Mouse (Mus musculus): ENCODE results near the gene Elovl4. TPM values are rescaled to one million over a fixed set of nuclear protein-coding genes. Genes with fewer than 3 reads are reported as not detected.

The Elovl4 gene
- 0.26 and 2.7 TPM in 2 replicates for polyA plus RNA-seq (2012; rRNA removed; ENCODE audit: low replicate concordance)

GRCm38 (mm10) chr9:83805977-83806815, at the start of gene Elovl4:
Gene Elovl4, minus strand, starts transcription at chr9:83806277.

GRCm38 (mm10) chr9:83833811-83834747, 28.0 kb upstream of the Elovl4 start, which contains the start of gene Ttk:
Gene Ttk, plus strand, starts transcription at chr9:83834689.

Other genes with a start within 250 kb of the Elovl4 start
- 0.17 and 0.86 TPM in 2 replicates for gene Ttk, start 28.4 kb upstream of the Elovl4 start, polyA plus RNA-seq (2012; rRNA removed; ENCODE audit: low replicate concordance)
- gene Bckdhb, start 118.9 kb upstream of the Elovl4 start, polyA plus RNA-seq (2012; rRNA removed; ENCODE audit: low replicate concordance) = 56.6 and 70.9 TPM in 2 replicates

Data from subcutaneous adipose tissue, adult 2 months (tissue).